Mouse (Mus musculus) megakaryocyte, adult 5-6 weeks (primary cell): ENCODE measurements around the gene Tgif1. TPM values are rescaled to one million over a fixed set of nuclear protein-coding genes. Genes with fewer than 3 reads are reported as not detected.
"Not testable (repeated sequence)": the region's sequence is repeated elsewhere in the genome, so short reads cannot be mapped to it uniquely, and the experiment has no call there.

Experiments used
- ATAC-seq: 2 replicates; pipeline ENCODE4 v1.8.0; 2016; ENCODE audit warnings: mild to moderate bottlenecking, inconsistent platforms; ENCODE audit not compliant: poor library complexity, severe bottlenecking
- total RNA-seq, 2 experiments: library from RNA; stranded (forward) in 1 of 2; stranded (reverse) in 1 of 2; fragments of 153-499, 151-499 nt in 1 of 2; fragments of 221-1000, 200-1000 nt in 1 of 2; gene quantifications; 2 replicates each; pipeline versions ENCODE4 v1.2.3 to v1.2.4; 2015 to 2017

Tgif1 gene
- total RNA-seq, 2 experiments from 2014 or later: 21.6 to 40.4 TPM

DNA sequence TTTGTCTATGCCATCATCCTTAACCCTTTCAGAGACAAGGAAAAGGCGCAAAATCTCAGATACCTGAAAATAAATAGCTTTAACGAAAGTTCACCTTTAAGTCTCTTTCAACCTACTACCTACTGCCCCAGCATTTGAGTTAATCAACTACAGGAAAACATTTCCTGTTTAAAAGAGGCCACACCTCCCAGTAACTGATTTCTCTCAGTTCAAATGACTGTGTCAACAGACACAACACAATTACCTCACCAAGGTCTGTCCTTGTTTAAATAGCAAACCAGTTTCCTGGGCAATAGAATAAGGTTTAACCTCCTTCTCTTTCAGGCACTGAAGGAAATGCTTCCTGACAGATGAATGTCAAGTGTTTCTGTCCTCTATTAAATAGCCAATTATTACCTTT lies 7.8 kb downstream of the Tgif1 start:
- no peak for ATAC-seq

DNA sequence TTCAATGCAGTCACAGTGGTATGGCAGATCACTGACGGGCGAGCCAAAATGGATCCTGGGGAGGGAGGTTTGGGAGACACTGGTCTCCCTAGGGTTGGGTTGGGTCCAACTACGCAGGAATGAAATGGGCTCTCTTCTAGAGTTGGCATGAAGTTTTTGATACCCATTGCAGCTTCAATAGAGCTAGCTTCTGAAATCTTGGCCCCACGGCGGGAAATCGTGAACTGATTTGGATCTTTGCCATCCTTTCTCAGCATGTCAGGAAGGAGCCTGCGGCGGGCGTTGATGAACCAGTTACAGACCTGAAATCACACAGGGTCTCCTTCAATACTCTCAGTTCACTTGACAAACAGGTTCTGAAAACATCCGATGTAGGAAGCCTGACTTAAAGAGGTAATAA lies 8.4 kb downstream of the Tgif1 start:
- no peak for ATAC-seq

DNA sequence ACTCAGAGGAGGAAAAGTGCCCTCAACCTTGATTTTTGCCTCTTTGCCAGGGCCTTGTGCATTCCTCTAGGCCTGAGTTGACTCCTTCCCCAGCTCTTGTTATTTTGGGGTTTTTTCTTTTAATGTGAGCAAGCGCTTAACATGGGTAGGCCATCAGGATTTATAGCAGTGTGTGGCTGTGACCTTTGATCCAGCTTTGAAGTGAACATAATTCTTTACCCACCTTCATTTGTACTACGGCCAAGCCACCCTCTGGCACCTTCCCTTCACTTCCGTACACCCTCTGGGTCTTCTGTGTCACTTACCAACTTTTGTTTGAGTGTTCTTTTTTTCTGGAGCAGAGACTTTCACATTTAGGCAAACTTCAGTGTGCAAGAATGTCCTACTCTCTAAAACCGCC lies 10.1 kb downstream of the Tgif1 start:
- ATAC-seq: no peak

DNA sequence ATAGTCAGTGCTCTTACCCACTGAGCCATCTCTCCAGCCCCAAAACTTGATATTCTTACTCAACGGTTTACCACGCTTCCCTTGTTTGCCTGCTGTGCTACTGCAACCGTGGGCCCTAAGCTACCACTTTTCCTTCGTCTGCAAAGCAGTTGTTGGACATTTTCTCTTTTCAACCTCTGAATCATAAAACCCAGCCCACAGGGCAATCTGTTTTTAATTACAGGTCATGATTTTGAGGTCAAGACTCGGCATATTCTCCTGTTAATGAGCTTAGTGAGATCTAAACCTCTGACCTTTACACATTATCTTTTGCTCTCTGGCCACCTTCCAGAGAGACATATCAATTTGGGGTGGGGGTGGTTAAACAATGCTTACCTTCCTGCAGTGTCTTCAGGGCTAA lies 14.8 kb downstream of the Tgif1 start:
- ATAC-seq: no peak

DNA sequence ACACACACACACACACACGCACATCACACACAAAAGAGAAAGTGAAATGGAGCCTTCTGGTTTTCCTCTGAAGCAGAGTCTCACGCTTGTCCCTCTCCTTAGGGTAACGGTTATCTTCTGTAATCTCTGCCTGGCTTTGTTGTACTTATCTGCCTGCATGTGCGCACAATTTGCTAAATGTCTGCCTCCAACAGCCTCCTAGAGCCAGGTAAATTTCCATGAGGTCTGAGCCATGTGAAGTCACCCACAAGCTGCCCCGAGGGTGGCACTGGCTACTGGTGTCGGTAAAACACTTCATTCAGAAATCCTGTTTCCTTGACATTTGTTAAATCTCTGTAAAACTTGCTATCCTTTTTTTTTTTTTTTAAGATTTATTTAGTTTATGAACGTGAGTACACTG lies 15.3 kb downstream of the Tgif1 start:
- no peak for ATAC-seq

DNA sequence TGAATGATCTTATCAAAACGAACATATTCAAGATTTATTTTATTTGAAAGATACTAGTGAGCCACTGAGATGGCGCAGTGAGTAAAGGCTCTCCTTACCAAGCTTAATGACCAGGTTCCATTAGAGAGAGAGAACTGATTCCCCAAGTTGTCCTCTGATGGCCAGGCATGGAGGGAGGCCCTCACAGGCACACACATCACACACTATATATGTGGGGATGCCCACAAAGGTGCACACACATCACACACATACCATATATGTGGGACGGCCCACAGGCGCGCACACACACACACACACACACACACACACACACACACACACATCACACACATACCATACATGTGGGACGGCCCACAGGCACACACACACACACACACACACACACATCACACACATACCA lies 15.9 kb downstream of the Tgif1 start:
- not testable (repeated sequence) for ATAC-seq

DNA sequence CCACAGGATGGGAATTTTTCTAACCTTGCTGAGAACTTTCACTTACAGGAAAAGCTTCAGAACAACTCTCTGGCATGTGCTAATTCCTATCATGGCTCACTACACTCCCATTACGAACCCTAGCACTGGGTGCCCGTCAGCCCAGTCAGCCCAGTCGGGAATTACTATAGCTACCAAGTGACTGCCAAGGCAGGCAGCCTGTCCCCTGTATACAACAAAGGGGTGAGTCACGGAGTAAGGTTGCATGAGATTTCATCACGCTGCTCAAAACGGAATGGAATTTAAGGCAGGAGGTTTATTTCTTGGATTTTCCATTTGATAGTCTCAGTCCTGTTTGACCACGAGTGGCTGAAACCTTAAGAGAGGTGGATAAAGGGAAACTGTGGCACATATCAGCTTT lies 16.5 kb downstream of the Tgif1 start:
- ATAC-seq: no peak

DNA sequence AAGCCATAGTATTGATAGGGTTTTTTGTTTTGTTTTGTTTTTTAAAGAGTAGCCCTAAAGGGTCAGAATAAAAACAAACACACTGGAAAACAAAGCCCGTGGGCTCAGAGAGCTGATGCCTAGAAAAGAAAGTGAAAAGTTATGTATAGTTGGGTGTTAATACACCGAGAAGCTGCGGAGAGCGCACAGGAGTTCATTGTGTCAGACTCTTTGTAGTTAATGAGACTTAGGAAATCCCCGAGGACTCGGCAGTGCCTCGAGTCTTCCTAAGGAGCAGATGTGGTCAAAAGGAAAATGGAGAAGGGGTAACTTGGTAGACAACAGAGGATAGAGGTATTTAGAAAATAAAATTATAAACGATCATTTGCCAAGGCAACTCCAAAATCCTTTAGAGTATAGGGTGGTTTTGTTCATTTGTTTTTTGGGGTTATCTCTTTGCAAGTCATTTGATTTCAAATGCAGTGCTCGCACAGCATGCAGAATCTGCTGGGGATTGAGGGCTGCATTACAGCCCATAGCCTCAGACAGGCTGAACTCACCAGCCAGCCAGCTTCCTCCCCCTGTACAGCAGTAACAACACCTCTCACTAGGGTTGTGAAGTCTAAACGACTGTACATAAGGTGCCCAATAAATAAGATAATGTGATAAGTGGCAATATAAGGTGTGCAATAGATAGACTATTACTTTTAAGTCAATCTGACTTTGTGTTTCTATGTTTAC lies 18.1 kb downstream of the Tgif1 start:
- no peak for ATAC-seq

DNA sequence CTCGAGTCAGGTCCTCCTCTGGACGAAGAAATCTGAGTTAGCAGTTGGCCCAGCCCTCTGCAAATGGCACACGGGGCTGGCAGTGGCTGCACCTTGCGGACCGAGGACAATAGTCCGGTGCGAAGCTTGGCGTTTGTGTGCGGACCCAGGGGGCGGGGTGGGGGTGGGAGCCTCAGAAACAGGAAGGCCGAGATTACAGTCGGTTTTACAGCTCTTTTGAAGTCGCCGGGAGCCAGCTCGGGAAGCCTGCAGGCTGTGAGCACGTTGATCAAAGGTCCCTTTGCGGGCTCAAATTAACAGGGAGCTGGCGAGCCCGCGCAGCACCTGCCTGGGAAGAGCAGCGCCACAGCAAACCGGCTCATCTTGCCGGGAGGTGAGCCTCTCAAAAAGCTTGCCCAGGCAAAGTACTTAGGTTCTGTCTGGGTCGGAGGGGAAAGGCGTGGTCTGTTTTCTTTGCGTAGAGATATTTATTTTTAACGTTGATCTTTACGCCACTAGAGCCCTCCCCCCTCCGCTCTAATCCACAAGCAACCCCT lies 18.8 kb downstream of the Tgif1 start:
- ATAC-seq: peak; percentile 10; the same call in 1 of the 2 replicates

DNA sequence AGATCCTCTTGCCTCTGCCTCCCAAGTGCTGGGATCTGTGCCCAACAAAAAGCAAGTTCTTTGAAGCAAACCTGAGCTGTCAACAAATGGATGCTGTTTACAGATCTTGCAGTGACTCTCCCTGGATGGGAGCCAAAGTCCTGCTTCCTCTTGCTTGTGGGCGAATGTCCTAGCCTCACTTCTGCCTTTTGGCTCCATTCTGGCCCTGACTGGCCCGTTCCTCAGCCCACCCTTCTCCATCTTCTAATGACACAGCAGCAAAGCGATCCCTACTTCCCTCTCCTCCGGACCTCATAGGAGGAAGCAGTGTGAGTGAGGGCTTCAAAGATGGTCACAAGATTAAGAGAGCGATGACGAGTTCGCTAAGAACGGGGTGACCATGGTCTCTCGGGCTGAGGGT lies 20.8 kb downstream of the Tgif1 start:
- peak; percentile 96 for ATAC-seq

DNA sequence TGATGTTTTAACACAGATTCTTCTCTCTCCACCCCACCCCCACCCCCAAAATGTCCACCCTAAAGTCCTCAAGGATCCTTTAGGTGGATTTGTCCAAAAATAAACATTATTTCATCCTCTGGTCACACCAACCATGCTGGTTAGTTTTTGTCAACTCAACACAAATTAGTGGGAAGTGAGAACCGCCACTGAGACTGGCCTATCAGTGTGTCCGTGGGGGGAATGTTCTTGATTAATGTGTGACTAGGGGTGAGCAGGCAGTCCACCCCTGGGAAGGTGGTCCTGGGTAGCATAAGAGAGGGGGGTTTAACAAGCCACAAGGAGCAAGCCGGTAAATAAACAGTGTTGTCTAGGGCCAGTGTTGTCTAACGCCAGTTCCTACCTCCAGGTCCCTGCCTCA lies 21.8 kb downstream of the Tgif1 start:
- ATAC-seq: no peak

DNA sequence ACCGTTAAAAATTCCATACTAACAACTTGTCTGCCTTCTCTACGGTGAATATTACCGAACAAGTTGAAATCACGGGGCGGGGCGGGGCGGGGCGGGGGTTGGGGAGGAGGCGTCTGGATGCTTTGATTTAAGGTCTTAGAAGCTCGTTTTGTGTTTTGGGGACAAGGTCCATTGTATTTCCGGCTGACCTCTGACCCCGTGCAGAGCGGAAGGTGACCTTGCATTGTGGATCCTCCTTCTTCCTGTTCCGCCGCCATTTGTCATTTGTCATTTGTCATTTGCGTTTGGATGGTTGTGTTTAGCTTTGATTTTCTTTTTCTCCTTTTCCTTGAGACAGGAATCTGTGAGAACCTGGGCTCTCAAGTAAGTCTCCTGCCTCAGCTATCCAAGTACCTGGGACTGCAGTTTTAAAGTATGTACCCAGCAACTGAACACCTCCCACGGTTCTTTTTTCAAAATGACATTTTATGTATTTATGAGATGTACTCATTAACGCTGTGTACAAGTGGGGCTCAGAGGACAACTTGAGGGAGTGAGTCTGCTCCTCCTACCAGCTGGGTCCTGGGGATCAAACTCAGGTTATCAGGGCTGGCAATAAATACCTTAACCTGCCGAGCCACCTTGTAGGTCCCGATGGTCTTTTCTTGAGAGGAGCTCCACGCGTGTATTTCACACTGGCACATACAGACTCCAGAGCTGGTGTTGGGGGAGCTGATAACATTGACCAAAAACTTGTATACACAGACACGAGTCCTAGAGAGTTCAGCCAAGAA lies 23.2 kb downstream of the Tgif1 start:
- ATAC-seq: no peak

DNA sequence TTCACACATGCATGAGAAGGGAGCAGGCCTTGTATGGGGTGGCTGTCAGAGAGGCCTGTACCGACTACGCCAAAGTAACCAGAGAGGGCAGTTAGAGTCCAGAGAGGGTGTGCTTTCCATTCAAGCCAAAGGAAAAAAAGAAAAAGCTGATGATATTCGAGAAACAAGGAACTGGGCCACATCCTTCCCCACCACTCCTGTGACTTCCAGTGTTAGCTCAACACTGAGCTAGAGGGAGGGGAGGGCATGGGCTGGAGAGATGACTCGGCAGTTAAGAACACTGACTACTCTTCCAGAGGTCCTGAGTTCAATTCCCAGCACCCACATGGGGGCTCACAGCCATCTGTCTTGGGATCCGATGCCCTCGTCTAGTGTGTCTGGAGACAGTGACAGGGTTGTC lies 24.1 kb downstream of the Tgif1 start:
- ATAC-seq: no peak

DNA sequence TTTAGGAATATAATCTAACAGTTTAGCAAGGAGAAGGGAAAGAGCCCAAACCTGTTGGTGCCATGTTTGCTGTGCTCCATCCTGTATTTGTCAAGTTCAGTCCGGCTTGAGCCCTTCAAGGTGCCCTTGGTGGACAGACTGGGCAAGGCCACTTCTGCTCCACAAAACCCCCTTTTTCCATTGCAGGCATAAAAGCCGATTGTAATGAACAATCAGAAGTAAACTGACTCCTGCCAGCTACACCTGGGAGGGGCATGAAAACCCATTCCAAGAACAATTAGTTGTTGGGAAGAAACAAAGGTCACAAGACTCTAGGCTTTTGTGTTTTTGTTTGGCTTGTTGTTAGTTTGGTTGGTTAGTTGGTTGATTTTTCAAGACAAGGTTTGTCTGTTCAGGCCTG lies 24.8 kb downstream of the Tgif1 start:
- no peak for ATAC-seq

DNA sequence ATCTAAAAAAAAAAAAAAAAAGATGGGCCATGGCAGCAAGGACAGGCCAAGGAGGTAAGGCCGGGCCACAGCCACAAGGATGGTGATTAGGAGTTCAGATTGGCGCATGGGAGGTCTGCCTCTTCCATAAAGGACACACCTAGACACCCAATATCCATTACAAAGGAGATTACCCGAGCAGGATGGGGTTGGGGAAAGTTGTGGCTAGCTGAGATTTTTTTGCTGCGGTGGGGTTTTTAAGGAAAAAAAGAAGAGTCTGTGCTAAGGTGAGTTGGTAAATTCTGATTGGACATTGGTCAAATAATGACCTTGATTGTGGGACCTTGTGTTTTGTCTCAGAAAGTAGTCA lies 25.2 kb downstream of the Tgif1 start:
- no peak for ATAC-seq

DNA sequence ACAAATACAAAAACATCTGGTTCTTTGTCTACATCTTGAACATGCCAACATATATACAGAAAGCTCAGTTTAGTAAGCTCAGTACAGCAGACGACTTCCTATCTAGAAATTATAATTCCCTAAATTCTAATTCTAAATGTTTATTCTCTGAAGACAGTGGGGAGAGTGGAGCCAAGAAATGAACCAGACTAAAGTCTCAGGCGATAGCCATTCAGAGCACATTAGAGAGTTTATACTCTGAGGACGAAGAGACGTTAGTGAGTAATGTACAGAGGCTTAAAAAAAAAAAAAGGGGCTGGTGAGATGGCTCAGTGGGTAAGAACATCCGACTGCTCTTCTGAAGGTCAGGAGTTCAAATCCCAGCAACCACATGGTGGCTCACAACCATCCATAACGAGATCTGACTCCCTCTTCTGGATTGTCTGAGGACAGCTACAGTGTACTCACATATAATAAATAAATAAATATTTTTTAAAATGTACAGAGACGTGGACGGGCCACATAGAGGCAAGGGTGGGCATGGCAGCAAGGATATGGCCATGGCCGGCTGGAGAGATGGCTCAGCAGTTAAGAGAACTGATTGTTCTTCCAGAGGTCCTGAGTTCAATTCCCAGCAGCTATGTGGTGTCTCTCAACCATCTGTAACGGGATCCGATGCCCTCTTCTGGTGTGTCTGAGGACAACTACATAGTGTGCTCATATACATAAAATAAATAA lies 25.7 kb downstream of the Tgif1 start:
- not testable (repeated sequence) for ATAC-seq

DNA sequence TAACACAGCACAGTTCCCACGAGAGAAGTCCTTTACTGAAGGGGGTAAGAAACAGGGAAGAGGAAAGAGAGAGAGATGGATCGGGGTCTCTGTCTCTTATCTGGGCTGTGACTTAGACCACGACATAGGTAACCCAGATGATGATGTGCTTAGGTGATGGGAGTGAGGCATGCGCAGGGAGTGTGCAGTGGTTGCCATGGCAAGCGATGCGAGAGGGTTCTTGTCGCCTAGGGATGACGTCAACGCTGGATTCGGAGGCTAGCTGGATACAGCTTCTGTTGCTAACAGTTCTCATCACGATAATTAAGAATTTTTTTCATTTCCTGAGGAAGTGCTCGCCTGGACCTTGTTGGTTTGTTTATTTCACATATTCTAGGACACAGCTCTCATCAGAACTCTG lies 27.1 kb downstream of the Tgif1 start:
- ATAC-seq: no peak

DNA sequence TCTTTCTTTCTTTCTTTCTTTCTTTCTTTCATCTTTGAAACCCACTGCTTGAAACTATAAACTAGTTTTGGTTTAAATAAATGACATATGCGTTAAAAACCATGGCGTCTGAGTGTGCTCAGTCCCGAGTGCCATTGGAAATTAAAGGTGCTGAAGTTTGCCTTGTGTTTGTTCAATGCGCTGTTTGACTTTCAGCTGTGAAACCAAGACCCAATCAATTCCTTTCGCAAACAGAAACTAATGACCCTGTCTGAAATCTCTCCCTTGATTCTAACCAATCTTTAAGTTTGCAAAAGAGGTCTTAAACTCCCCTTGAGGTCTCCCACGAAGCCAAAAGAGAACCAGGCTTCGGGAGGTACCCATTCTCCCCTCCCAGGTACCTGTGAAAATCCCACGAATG lies 30.3 kb downstream of the Tgif1 start:
- ATAC-seq: no peak

DNA sequence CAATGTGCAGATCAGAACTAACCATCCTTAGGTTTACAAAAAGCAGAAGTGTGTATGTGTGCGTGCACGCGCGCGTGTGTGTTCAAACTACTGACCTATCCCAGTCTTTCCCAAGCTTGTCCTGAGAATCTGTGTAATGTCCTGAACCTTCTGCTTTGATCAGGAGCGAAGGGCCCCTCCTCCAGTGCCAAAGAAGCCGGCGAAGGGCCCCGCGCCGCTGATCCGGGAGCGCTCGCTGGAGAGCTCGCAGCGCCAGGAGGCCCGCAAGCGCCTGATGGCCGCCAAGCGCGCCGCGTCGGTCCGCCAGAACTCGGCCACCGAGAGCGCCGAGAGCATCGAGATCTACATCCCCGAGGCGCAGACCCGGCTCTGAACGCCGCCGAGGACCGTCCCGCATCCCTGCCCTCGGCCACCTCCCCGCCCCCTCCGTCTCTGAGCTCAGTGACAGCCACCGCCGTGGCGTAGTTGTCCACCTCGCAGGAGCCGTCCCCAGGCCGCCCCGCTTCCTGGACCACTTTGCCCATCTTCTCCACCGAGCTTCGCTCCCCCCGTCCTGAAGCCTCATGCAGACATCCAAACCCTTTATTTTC lies 35.4 kb downstream of the Tgif1 start:
- peak; percentile 52 for ATAC-seq

DNA sequence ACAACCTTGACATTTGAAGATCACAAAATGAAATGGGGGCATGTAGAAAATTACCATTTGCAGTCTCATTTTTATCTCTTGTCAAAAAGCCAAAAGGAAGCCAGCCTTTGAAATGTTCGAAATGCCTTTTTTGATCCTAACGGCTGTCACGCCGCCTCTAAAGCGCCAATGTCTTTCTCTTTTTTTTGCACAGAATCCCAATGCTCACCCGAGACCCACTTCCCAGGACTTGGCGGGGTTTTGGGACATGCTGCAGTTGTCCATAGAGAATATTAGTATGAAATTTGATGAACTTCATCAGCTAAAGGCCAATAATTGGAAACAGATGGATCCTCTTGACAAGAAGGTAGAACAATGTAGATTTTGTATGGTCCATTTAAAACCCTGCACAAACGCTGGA lies 38.3 kb downstream of the Tgif1 start:
- ATAC-seq: no peak

DNA sequence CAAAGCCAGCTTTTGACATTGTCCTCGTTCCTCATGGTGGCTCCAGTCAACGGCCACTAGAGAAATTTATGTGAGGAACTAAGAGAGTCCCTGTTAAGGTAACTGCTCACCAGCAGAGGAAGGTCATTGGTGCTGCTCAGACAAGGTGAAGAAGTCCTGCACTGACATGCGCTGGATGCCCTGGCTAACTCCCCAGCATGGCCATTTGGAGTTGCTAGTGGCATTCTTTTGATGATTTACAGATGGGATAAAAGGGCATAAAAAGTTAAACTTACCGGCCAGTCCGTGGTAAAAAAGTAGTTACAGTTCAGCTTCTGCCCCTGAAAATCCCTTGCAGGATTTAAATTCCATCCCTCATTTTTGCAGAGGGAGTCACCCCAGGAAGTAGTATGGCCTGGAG lies 42.6 kb downstream of the Tgif1 start:
- no peak for ATAC-seq
